Mouse (Mus musculus) left cerebral cortex, postnatal 25 days (tissue): ENCODE measurements around the gene Msmp. TPM values are rescaled to one million over a fixed set of nuclear protein-coding genes. Genes with fewer than 3 reads are reported as not detected.
A peak's percentile ranks its signal among the peaks of the same experiment; 100 is the strongest.

ENCODE experiments used
- DNase-seq, 2 experiments: peaks; one replicate each; pipeline ENCODE4 v3.0.0; 2022; ENCODE audit warnings: low spot score in 2 of 2, mixed read lengths in 1 of 2
- intact Hi-C: fragments of 180-260 bp; cut with DNase I; formaldehyde crosslinking; loops from one replicate; pipeline ENCODE4 v1.15.1; 2025
- total RNA-seq, 2 experiments: library from RNA; stranded (reverse); gene quantifications; 2 replicates each; pipeline ENCODE4 v1.2.3; 2021

The Msmp gene
- total RNA-seq = under 1 TPM in 1 of 2 experiments, not detected in 1; 0.50 TPM

GRCm38 (mm10) chr4:43584444-43585416, at the start of gene Msmp:
TSS of gene Msmp (minus strand) at chr4:43584494.
- intact Hi-C loops = no loop called here
- DNase-seq = no peak

GRCm38 (mm10) chr4:43633736-43634135, 49.4 kb upstream of the Msmp start:
- no peak for DNase-seq
- intact Hi-C loops = loop anchor here (5.0 kb wide), 1 partner anchor 229 kb away; no protein-coding TSS in a partner anchor

GRCm38 (mm10) chr4:43633296-43633695, 49.0 kb upstream of the Msmp start:
- no peak for DNase-seq
- intact Hi-C loops = loop anchor here (5.0 kb wide), 1 partner anchor 229 kb away; no protein-coding TSS in a partner anchor

DNA sequence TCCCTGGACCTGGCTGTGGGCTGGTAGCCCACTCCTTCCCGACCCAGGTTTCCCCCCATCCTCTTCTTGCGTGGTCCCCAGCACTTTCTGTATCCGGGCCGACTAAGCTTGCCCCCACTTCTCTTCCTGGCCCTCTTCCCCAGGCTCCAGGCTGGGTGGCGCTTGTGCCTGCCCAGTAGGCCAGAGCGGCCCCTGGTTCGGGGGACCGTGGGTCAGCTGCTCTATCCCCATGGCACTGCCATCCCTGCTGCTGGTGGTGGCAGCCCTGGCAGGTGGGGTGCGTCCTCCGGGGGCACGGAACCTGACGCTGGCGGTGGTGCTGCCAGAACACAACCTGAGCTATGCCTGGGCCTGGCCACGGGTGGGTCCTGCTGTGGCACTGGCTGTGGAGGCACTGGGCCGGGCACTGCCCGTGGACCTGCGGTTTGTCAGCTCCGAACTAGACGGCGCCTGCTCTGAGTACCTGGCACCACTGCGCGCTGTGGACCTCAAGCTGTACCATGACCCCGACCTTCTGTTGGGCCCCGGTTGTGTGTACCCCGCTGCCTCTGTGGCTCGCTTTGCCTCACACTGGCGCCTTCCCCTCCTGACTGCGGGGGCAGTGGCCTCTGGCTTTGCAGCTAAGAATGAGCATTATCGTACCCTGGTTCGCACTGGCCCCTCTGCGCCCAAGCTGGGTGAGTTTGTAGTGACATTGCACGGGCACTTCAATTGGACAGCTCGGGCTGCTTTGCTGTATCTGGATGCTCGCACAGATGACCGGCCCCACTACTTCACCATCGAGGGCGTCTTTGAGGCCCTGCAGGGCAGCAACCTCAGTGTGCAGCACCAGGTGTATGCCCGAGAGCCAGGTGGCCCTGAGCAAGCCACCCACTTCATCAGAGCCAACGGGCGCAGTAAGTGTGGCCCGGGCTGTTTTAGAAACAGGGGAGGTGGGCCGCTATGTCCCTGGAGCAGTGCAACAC, 47.9 kb upstream of the Msmp start:
- peak in 1 of 2 experiments; percentile 18 for DNase-seq
- intact Hi-C loops = loop anchor here (1.0 to 5.0 kb wide), 3 partner anchors 24 to 230 kb away; partner anchors contain the start of gene Hint2

DNA sequence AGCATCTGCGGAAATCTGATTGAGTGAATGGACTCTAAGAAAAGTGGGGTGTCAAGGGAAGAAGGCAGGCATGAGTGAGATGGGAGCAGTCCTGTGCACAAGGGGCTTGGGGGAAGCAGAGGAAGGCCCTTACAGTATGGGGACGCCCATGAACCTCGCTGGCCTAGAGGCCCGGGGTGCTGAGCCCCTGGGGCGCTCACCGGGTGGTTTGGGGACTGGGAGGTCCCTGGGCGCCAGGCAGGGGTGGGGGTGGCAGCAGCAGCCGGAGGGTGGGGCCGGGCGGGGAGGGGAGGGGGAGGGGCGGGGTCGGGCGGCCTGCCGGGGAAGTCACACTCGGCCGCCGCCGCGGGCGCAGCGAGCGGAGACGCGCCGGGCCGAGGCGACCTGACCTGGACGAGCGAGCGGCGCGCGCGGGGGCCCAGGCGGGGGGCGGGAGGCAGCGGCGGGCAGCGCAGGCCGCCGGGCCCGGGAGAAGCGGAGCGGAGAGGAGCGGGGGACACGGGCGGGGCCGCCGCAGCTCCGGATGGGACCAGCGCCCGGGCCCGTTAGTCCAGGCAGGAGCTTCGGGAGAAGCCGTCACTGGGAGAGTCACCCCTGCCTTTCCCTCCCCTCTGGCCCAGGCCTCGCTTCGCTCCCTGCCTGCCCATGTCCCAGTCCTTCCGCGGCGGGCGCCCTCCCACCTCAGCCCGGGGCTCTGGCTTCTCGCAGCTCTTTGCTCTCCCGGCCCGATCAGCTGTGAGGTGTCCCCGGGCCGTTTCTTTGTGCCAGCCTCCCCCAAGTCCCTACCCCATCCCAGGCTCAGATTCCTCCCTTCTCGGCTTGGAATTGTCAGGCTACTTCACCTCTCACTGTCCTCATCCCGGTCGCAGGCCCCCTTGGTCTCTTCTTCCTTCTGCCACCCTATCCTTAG, 47.0 kb upstream of the Msmp start, which contains the start of gene Npr2:
Npr2 (plus strand) TSS at position 890 of the 910 bp plus-strand sequence.
- DNase-seq = peak; percentile 14 to 31
- intact Hi-C loops = loop anchor here (1.0 to 5.0 kb wide), 3 partner anchors 25 to 231 kb away; partner anchors contain the start of gene Hint2

DNA sequence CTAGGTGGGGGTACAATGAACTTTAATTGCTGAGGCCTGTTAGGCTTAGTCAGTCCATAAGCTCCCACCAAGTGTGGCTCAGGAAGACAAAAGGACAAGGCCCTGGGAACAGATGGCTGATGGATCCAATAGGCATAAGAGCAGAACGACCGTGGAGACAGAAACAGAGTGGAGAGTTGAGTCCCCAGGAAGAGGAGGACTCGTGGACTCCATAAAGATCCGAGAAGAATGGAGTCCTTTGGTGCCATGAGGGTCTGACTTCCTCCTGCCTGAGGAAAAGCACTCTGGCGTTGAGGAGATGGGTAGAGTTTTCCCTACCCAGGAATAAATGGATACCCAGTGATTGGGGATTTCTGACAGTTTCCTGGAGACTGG, 46.4 kb upstream of the Msmp start:
- intact Hi-C loops = loop anchor here (1.0 to 5.0 kb wide), 4 partner anchors 26 to 232 kb away; partner anchors contain the start of genes Hint2 and Olfr71
- DNase-seq = no peak

DNA sequence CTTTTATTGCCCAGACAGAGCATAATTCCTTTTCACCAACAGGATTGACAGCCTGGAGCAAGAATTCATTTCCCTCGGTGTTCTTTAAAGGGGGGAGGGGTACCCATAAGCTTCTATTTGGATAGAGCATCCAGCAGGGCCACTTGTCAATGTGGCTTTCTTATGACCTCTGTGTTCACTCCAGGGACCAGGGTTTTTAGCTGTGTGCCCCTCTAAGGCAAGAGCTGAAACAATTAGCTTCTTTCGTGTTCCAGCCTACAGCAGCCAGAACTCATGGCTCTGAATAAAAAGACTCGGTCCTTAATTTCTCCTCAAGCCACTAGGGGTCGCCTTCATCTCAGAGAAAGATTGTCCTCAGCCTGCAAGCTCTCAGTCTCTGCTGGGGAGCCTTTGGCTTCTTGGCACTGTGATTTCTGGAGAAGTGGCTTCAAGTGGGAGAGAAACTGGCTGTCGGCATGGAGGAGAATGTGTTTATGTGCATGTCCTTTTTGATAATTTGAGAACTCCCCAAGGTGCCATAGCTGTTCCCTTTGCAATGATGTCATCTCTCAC, 45.8 kb upstream of the Msmp start:
- intact Hi-C loops = loop anchor here (1.0 to 5.0 kb wide), 3 partner anchors 37 to 232 kb away; partner anchors contain the start of gene Olfr71
- peak; percentile 90 to 95 for DNase-seq

GRCm38 (mm10) chr4:43629106-43629817, 45.0 kb upstream of the Msmp start:
- intact Hi-C loops = no loop called here
- peak in 1 of 2 experiments; percentile 39 for DNase-seq

GRCm38 (mm10) chr4:43620146-43620778, 36.0 kb upstream of the Msmp start:
- intact Hi-C loops = no loop called here

DNA sequence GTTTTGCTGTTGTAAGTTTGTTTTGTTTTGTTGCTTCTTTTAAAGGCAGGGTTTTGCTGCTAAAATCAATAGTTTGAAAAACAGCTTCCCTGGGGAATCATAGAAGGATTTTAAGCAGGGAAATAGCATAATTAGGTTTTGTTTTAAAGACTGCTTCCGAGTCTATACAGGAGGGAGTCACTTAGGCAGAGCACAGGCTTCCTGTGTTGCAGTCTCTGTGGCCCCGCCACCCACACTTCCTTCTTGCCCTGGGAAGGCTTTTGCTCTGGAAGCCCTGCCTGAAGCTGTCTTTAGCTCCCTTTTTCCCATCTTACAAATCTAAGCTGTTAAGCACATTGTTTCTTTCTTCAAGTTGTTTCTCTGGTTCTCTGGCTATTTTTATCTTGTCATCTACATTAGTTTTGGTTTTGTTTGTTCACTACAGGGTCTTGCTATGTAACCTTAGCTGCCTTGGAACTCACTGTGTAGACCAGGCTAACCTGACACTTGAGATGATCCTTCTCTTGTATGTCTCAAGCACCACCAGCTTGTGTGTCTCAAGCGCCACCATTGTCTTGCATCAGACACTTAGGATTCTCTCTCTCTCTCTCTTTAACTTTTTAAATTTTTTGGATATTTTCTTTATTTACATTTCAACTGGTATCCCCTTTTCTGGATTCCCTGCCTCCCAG, 28.9 kb upstream of the Msmp start:
- DNase-seq = no peak
- intact Hi-C loops = no loop called here

More at GRCm38 (mm10) chr4:43620146-43620778, 36.0 kb upstream of the Msmp start:
- no peak for DNase-seq

- intact Hi-C loops = no loop called here
- DNase-seq = no peak
These were observed 28.2 kb upstream of the Msmp start for GRCm38 (mm10) chr4:43612534-43612933.

GRCm38 (mm10) chr4:43604751-43605685, 20.7 kb upstream of the Msmp start:
- intact Hi-C loops = no loop called here
- no peak for DNase-seq

DNA sequence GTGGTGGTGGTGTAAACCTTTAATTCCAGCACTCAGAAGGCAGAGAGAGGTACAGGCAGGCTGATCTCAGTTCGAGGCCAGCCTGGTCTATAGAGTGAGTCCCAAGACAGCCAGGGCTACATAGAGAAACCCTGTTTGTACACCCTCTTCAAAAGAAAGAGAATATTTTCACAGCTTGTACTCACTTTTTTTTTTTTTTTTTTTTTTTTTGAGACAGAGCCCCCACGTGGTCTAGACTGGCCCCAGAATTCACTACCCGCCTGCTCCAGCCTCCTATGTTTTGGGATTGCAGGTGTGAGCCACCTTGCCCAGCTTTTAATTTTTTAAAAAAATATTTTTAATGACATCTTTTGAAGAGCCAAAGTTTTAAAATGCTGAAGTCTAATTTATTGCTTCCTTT, 19.8 kb upstream of the Msmp start:
- intact Hi-C loops = no loop called here
- no peak for DNase-seq

GRCm38 (mm10) chr4:43600195-43600934, 16.1 kb upstream of the Msmp start:
- intact Hi-C loops = no loop called here
- no peak for DNase-seq
